Mouse (Mus musculus) heart, embryonic 13.5 days (tissue): Measurements from ENCODE around the gene Mtmr11. TPM values are rescaled to one million over a fixed set of nuclear protein-coding genes. Genes with fewer than 3 reads are reported as not detected.

Experiments used
- ATAC-seq: fragments of 200-750 bp; cut with Nextera tagmentation; 2 replicates; pipeline ENCODE4 v1.8.0; 2017; ENCODE audit warnings: moderate TSS enrichment; ENCODE audit not compliant: insufficient number of reproducible peaks, low FRiP score, low TSS enrichment; ENCODE audit errors: extremely low read depth
- H3K27ac ChIP-seq: fragments of 300-500 bp; sonication (generic); replicated peaks from 2 replicates; pipeline ENCODE4 v1.5.1; 2015; ENCODE audit warnings: moderate library complexity, mild to moderate bottlenecking, inconsistent platforms
- H3K27me3 ChIP-seq: fragments of 300-500 bp; sonication (generic); replicated peaks from 2 replicates; pipeline ENCODE4 v1.6.1; 2015; ENCODE audit warnings: mild to moderate bottlenecking, inconsistent platforms
- H3K36me3 ChIP-seq: fragments of 300-500 bp; sonication (generic); 2 replicates; pipeline ENCODE4 v1.6.1; 2015; ENCODE audit warnings: mild to moderate bottlenecking, inconsistent platforms
- H3K4me1 ChIP-seq: fragments of 300-500 bp; sonication (generic); 2 replicates; pipeline ENCODE4 v1.6.1; 2015; ENCODE audit warnings: inconsistent platforms
- H3K4me2 ChIP-seq: fragments of 300-500 bp; sonication (generic); 2 replicates; pipeline ENCODE4 v1.6.1; 2015; ENCODE audit warnings: inconsistent platforms, mild to moderate bottlenecking, moderate library complexity
- H3K4me3 ChIP-seq: fragments of 300-500 bp; sonication (generic); 2 replicates; pipeline ENCODE4 v1.5.1; 2015; ENCODE audit warnings: moderate library complexity, mild to moderate bottlenecking, inconsistent platforms
- H3K9ac ChIP-seq: fragments of 300-500 bp; sonication (generic); 2 replicates; pipeline ENCODE4 v1.6.1; 2015; ENCODE audit warnings: inconsistent platforms, mild to moderate bottlenecking, moderate library complexity
- H3K9me3 ChIP-seq: fragments of 300-500 bp; sonication (generic); 2 replicates; pipeline ENCODE4 v1.6.1; 2016; ENCODE audit warnings: inconsistent platforms
- WGBS: fragments of 180-500 bp; shearing (Covaris S2); methylation state at CpG from one replicate; pipeline ENCODE4 v1.1.7; 2015; ENCODE audit warnings: mixed read lengths; 5-methylcytosine and 5-hydroxymethylcytosine counted together
- polyA plus RNA-seq: library from polyadenylated mRNA; unstranded; fragments of >200 nt; fragmentation: Nextera tagmentation; extraction: Ambion mirVana; gene quantifications from 2 replicates; pipeline ENCODE4 v1.2.1, GENCODE M21; 2015

Gene Mtmr11
- 6.4 and 7.2 TPM in 2 replicates for polyA plus RNA-seq

DNA sequence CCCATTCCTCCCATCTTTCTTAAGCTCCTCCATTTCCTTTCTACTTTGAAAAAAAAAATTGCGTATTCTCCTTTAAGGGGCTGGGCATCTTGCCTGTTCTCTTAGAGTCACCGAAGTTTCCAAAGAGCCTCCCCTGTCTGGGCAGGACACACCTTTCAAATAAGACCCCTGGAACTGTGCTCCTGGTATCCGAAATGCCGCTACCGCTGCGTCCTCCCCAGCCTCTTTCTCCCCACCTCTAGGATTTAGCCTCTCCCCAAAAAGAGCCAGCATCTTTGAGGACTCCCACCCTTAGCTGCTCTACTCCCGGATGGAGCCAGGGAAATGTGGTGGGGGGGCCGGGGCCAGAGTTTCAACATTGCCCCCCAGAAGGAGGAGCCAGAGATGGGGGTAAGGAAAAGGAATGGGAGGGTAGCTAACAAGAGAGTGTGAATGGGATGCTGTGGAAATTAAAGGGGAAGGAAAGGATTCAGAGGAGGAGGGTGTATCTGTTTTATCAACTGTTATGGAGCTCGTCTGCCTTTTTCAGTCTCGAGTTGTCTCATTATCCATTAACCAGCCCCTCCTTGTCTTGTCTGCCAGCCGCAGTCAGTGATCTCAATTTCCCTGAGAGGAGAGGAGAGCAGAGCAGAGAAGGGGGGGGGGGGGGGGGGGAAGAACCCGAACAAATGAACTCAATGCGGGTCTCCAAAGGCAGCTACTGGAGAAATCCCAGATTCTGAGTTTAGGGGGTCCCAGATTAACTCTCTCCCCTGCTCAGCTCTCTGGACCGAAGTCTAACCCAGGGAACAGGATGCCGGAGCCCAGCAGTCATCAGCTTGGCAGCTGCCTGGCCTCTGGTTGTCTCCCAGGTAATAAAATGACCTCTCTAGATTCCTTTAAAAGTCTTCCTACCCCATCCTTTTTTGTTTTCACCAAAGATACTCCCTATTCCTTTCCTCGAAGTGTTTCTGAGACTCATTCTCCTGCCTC is at the start of gene Mtmr11:
Mtmr11 (plus strand) TSS at position 136 of the 972 bp plus-strand sequence.
- no peak for ATAC-seq
- H3K4me1 ChIP-seq = peaks cover 30% of the 10 kb centered on the region
- H3K4me3 ChIP-seq = peak within 1 kb of the TSS; percentile 60
- H3K27me3 ChIP-seq = no peaks in the 10 kb centered on the region
- no peaks in the 10 kb centered on the region for H3K9me3 ChIP-seq
- H3K9ac ChIP-seq = peak within 1 kb of the TSS; percentile 85
- peaks cover 7% of the 10 kb centered on the region; the same call in 1 of the 2 replicates for H3K36me3 ChIP-seq
- H3K27ac ChIP-seq = peak within 1 kb of the TSS; percentile 85
- H3K4me2 ChIP-seq = peak within 1 kb of the TSS; percentile 81
- WGBS = 12% methylated on average over 16 of the region's 16 CpGs

DNA sequence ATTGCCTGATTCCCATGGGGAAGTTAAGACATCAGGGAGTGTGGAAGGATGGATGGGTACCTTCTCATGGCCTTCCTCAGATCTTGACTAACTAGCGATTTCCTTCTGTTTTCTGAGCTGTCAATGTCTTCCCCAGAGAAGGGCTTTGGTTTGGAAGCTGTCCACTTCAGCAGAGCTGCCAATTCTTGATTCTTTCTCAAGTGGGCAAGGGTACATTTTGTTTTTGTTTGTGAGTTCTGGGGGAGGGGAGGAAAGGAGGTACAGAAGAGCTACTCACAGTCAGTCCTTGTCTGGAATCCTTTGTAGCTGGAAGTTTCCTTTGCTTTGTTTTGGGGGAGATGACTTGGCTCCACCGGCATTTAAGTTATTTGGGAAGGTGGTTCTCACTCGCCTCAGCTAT is 48.6 kb upstream of the Mtmr11 start:
- Histone ChIP-seq H3K4me2 (no peak overlapping the region), H3K9me3 (no peaks in the 10 kb centered on the region), H3K4me1 (peaks cover 49% of the 10 kb centered on the region), H3K36me3 (peaks cover 9% of the 10 kb centered on the region), H3K27ac (no peak overlapping the region), H3K9ac (no peak overlapping the region), H3K4me3 (no peak overlapping the region), H3K27me3 (no peaks in the 10 kb centered on the region)
- WGBS = 40% methylated on average over 3 of the region's 3 CpGs
- ATAC-seq = no peak

DNA sequence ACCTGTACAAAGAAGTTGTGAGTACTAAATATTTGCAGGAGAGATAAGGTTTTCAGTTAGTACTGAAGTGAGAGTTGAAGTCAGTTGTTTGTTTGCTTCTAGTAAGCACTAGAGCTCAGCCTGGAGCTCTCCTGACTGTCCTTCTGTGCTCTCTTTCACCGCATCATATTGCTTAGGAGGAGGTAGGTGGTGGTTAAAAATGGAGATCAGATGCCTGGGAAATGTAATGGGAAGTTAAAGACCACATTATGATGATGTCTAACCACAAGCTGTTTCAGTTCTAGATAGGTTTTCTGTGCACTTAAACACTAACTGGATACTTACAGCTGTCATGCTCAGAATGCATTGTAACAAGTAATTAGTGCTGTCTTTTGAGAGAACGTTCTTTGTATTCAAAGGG is 43.7 kb upstream of the Mtmr11 start:
- no peak for ATAC-seq
- no peaks in the 10 kb centered on the region for H3K36me3 ChIP-seq
- WGBS = 78% methylated on average over 2 of the region's 2 CpGs

DNA sequence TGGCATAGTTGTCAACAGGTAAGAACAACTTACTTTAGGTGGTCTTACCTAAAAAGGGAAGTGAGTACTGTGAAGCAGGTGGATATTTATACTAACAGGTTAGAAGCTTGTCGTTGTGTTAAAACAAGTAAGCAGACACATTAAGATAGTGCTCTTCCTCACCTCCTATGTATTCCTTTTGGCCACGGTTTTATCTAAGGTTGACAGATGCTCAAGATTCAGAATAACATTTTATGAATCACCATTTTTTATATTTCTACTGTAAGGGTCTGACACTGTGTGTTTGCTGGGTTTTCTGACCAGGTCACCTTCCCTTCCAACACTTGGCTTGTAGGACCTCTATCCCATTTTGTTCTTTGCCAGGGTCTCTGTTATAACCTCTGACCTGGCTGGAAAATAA is 43.1 kb upstream of the Mtmr11 start:
- no peak overlapping the region for H3K9ac ChIP-seq
- H3K9me3 ChIP-seq = no peaks in the 10 kb centered on the region
- no peak overlapping the region for H3K4me3 ChIP-seq
- H3K4me1 ChIP-seq = peaks cover 25% of the 10 kb centered on the region
- no peaks in the 10 kb centered on the region for H3K36me3 ChIP-seq
- H3K4me2 ChIP-seq = no peak overlapping the region
- WGBS = 80% methylated on average over 2 of the region's 2 CpGs
- no peaks in the 10 kb centered on the region for H3K27me3 ChIP-seq
- ATAC-seq = no peak
- H3K27ac ChIP-seq = no peak overlapping the region

More for the DNA sequence above, 43.7 kb upstream of the Mtmr11 start:
- H3K9ac ChIP-seq = no peak overlapping the region
- H3K4me2 ChIP-seq = no peak overlapping the region
- H3K9me3 ChIP-seq = no peaks in the 10 kb centered on the region
- H3K4me1 ChIP-seq = peaks cover 31% of the 10 kb centered on the region
- no peak overlapping the region for H3K27ac ChIP-seq
- H3K27me3 ChIP-seq = no peaks in the 10 kb centered on the region
- H3K4me3 ChIP-seq = no peak overlapping the region

DNA sequence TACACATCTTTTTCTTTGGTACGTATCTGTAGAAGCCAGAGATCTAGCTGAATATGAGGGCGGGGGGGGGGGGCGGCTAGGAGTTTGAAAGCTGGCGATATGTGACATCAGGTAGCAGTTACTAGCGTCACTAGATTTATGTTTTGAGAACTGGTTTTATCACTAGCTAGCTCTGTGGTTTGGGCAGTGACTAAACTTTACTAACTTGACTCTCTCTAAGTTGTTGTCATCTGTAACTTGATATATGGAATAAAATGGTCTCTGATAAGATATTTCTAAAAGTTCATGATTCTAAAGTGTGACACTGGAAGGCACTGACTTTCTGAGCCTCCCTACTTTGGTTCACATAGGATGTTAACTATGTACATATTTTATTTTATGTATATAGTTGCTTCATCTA is 37.6 kb upstream of the Mtmr11 start:
- no peak overlapping the region for H3K4me2 ChIP-seq
- no peak overlapping the region for H3K27ac ChIP-seq
- no peaks in the 10 kb centered on the region for H3K36me3 ChIP-seq
- H3K4me1 ChIP-seq = peaks cover 21% of the 10 kb centered on the region
- no peak overlapping the region for H3K4me3 ChIP-seq
- no peak overlapping the region for H3K9ac ChIP-seq
- ATAC-seq = no peak
- no peaks in the 10 kb centered on the region for H3K9me3 ChIP-seq
- 84% methylated on average over 5 of the region's 5 CpGs for WGBS
- no peaks in the 10 kb centered on the region for H3K27me3 ChIP-seq

DNA sequence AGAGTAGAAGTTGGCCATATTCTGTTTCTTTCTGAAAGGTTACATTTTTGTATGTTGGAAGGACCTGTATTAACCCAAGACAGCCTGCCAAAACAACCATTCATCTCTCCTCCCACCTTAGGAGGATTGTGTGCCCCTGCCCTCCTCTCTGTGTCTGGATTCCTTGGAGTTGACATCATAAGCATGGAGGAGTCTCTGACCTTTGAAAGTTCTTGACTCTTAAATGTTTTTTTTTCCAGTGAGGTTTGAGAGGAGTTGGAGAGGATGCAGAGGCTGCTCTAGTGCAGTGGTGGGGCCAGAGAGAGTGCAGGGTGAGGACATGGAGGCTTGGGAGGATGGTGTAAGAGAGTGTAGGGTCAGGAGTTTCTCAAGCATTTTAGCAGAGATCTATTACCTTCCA is 33.7 kb upstream of the Mtmr11 start:
- Histone ChIP-seq H3K4me2 (peak overlapping the region; percentile 13; the same call in 1 of the 2 replicates), H3K36me3 (0 out of 2 replicates have a peak, but pooled peaks cover 7% of the 10 kb centered on the region), H3K4me3 (no peak overlapping the region), H3K27me3 (no peaks in the 10 kb centered on the region), H3K9me3 (no peaks in the 10 kb centered on the region), H3K4me1 (peaks cover 40% of the 10 kb centered on the region), H3K9ac (no peak overlapping the region), H3K27ac (peak overlapping the region; percentile 74)
- no peak for ATAC-seq

DNA sequence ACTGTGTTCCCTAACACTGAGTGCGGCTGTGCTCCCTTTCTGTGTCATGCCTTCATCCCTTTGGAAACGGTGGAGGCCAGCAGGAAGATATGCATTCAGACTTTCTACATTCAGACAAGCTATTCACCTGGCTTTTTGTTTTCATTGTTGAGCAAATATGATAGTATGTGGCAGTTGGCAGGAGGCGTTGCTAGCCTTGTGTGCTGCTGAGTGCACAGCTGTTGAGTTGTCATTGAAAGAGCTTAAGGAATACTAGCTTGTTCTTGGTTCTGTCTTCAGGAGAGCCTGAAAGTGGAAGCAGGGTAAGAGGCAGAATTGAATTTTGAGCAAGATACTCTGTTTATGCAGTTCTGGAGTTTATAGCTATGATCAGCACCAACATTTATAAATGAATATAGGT is 29.3 kb upstream of the Mtmr11 start:
- Histone ChIP-seq H3K9ac (no peak overlapping the region), H3K27me3 (no peaks in the 10 kb centered on the region), H3K36me3 (peaks cover 25% of the 10 kb centered on the region), H3K4me3 (no peak overlapping the region), H3K4me1 (peaks cover 55% of the 10 kb centered on the region), H3K27ac (no peak overlapping the region), H3K9me3 (no peaks in the 10 kb centered on the region), H3K4me2 (no peak overlapping the region)
- WGBS = 83% methylated on average over 3 of the region's 3 CpGs
- ATAC-seq = no peak

DNA sequence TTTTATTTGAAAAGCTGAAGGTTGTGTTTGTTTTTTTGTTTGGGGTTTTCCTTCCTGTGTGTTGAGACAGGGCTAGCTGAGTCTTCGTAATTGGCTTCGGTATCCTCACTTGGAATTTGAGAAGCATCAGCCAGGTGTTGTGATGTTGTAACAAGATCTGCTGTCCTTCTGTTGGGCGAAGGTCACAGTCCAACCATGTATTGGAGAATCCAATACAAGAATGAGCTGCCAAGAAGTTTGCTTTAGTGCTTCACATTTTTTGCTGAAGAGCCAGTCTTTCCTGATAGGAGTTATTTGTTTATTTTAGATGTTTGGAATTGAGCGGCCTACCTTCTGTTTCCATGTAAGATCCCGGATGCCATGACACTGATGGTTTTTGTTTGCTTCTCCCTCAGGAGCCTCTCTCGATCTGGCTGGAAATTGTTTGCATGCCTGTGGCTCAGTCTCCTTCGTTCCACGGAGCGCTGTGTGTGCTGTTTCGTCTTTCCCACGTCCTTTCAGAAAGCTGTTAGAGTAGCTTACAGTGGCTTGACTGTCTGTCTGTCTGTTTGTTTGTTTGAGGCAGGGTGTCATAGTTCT is 28.4 kb upstream of the Mtmr11 start:
- 53% methylated on average over 11 of the region's 11 CpGs for WGBS
- ATAC-seq = no peak
- H3K27ac ChIP-seq = no peak overlapping the region

GRCm38 (mm10) chr3:96135011-96135410 is 26.8 kb upstream of the Mtmr11 start:
- Histone ChIP-seq H3K4me1 (peaks cover 30% of the 10 kb centered on the region), H3K4me2 (no peak overlapping the region), H3K36me3 (peaks cover 43% of the 10 kb centered on the region), H3K27ac (no peak overlapping the region), H3K9ac (no peak overlapping the region), H3K4me3 (no peak overlapping the region), H3K9me3 (no peaks in the 10 kb centered on the region), H3K27me3 (no peaks in the 10 kb centered on the region)
- WGBS = 55% methylated on average over 3 of the region's 3 CpGs
- no peak for ATAC-seq

More for the DNA sequence above, 28.4 kb upstream of the Mtmr11 start:
- Histone ChIP-seq H3K36me3 (peaks cover 34% of the 10 kb centered on the region), H3K9ac (no peak overlapping the region), H3K4me3 (no peak overlapping the region), H3K4me2 (no peak overlapping the region), H3K9me3 (no peaks in the 10 kb centered on the region), H3K27me3 (no peaks in the 10 kb centered on the region), H3K4me1 (peaks cover 46% of the 10 kb centered on the region)

- no peaks in the 10 kb centered on the region for H3K9me3 ChIP-seq
- peaks cover 77% of the 10 kb centered on the region for H3K36me3 ChIP-seq
- no peak overlapping the region for H3K4me3 ChIP-seq
- H3K4me1 ChIP-seq = 0 out of 2 replicates have a peak, but pooled peaks cover 2% of the 10 kb centered on the region
- no peak for ATAC-seq
- no peak overlapping the region for H3K4me2 ChIP-seq
- H3K27me3 ChIP-seq = no peaks in the 10 kb centered on the region
- H3K27ac ChIP-seq = no peak overlapping the region
- H3K9ac ChIP-seq = no peak overlapping the region
- 11% methylated on average over 5 of the region's 5 CpGs for WGBS
These were observed 13.9 kb upstream of the Mtmr11 start for GRCm38 (mm10) chr3:96147950-96148349.

GRCm38 (mm10) chr3:96151836-96152235 is 10.0 kb upstream of the Mtmr11 start:
- no peak overlapping the region for H3K27ac ChIP-seq
- no peak for ATAC-seq
- H3K27me3 ChIP-seq = no peaks in the 10 kb centered on the region
- H3K4me3 ChIP-seq = no peak overlapping the region
- 0 out of 2 replicates have a peak, but pooled peaks cover 2% of the 10 kb centered on the region for H3K4me1 ChIP-seq
- no peaks in the 10 kb centered on the region for H3K9me3 ChIP-seq
- no peak overlapping the region for H3K9ac ChIP-seq
- WGBS = 80% methylated on average over 7 of the region's 7 CpGs
- H3K4me2 ChIP-seq = no peak overlapping the region
- peaks cover 87% of the 10 kb centered on the region for H3K36me3 ChIP-seq
